Mouse (Mus musculus) lung, postnatal 0 days (tissue): Measurements from ENCODE around the gene Spry1. TPM values are rescaled to one million over a fixed set of nuclear protein-coding genes. Genes with fewer than 3 reads are reported as not detected.
A peak's percentile ranks its signal among the peaks of the same experiment; 100 is the strongest.

Experiments used
- ATAC-seq: fragments of 200-750 bp; cut with Nextera tagmentation; 2 replicates; pipeline ENCODE4 v1.8.0; 2017; ENCODE audit warnings: moderate library complexity
- DNase-seq: peaks from one replicate; pipeline ENCODE4 v3.0.0-alpha.2; 2016; ENCODE audit warnings: low spot score
- H3K27ac ChIP-seq: fragments of 300-500 bp; sonication (generic); 2 replicates; pipeline ENCODE4 v1.5.1; 2014; ENCODE audit warnings: antibody characterized with exemption, mild to moderate bottlenecking, low read length, mixed read lengths
- H3K27me3 ChIP-seq: fragments of 300-500 bp; sonication (generic); replicated peaks from 2 replicates; pipeline ENCODE4 v1.6.1; 2014; ENCODE audit warnings: low read length, mixed read lengths; ENCODE audit not compliant: insufficient read depth
- H3K36me3 ChIP-seq: fragments of 300-500 bp; sonication (generic); 2 replicates; pipeline ENCODE4 v1.6.1; 2014; ENCODE audit warnings: low read length, mixed read lengths; ENCODE audit not compliant: insufficient read depth
- H3K4me1 ChIP-seq: fragments of 300-500 bp; sonication (generic); 2 replicates; pipeline ENCODE4 v1.6.1; 2014; ENCODE audit warnings: antibody characterized with exemption, low read depth, low read length, mixed read lengths; ENCODE audit not compliant: insufficient read depth
- H3K4me2 ChIP-seq: fragments of 300-500 bp; sonication (generic); replicated peaks from 2 replicates; pipeline ENCODE4 v1.6.1; 2014; ENCODE audit warnings: low read depth, mild to moderate bottlenecking, low read length, moderate library complexity, mixed read lengths
- H3K4me3 ChIP-seq: fragments of 300-500 bp; sonication (generic); 2 replicates; pipeline ENCODE4 v1.5.1; 2014; ENCODE audit warnings: low read depth, low read length
- H3K9ac ChIP-seq: fragments of 300-500 bp; sonication (generic); replicated peaks from 2 replicates; pipeline ENCODE4 v1.6.1; 2014; ENCODE audit warnings: low read depth, mild to moderate bottlenecking
- H3K9me3 ChIP-seq: fragments of 300-500 bp; sonication (generic); 2 replicates; pipeline ENCODE4 v1.6.1; 2016; ENCODE audit warnings: low read length, mixed read lengths
- CTCF ChIP-seq: IDR thresholded peaks from 2 replicates; pipeline ENCODE4 v1.5.1; 2016; ENCODE audit warnings: antibody characterized with exemption, mild to moderate bottlenecking
- EP300 ChIP-seq: IDR thresholded peaks from 2 replicates; pipeline ENCODE4 v1.6.1; 2016; ENCODE audit warnings: antibody characterized with exemption, mild to moderate bottlenecking, control low read depth
- WGBS: fragments of 180-500 bp; shearing (Covaris S2); extraction: QIAGEN DNeasy Blood & Tissue Kit; methylation state at CpG from one replicate; pipeline ENCODE4 v1.1.7; 2014; 5-methylcytosine and 5-hydroxymethylcytosine counted together
- polyA plus RNA-seq: library from polyadenylated mRNA; unstranded; fragments of >200 nt; fragmentation: Nextera tagmentation; extraction: Ambion mirVana; gene quantifications from 2 replicates; pipeline ENCODE4 v1.2.1, GENCODE M21; 2015

The Spry1 gene
- polyA plus RNA-seq, 1 experiment from 2014 or later, result 23.3 TPM

GRCm38 (mm10) chr3:37645061-37645460 is 5.3 kb downstream of the Spry1 start:
- TF ChIP-seq CTCF (no peak), EP300 (no peak)
- ATAC-seq, result no peak
- no peak for DNase-seq
- peaks cover 12% of the 10 kb centered on the region; the same call in 1 of the 2 replicates for H3K4me1 ChIP-seq
- H3K4me2 ChIP-seq, result peak overlapping the region; percentile 15; the same call in 1 of the 2 replicates
- H3K9me3 ChIP-seq, result no peaks in the 10 kb centered on the region
- no peaks in the 10 kb centered on the region for H3K27me3 ChIP-seq
- peaks cover 19% of the 10 kb centered on the region for H3K36me3 ChIP-seq
- WGBS, result 57% methylated on average over 6 of the region's 6 CpGs
- H3K27ac ChIP-seq, result peak overlapping the region; percentile 26; the same call in 1 of the 2 replicates
- no peak overlapping the region for H3K9ac ChIP-seq
- no peak overlapping the region for H3K4me3 ChIP-seq

DNA sequence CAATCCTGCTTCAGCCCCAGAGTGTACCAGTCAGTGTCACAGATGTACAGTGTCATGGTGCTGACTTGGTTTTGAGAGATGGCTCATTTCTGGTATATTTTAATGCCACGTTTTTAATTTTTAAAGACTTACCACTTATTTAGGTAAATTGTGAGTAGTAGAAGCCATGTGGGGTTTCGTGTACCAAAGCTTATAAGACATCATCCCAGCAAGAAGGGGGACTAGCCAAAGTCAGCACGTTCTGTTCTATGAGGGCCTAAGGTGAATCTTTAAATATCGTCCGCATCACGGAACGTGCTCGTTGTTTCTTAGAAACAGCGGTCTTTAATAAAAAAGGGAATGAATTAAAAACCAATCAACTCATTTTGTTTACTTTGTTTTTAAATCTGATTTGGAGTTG is 6.5 kb downstream of the Spry1 start:
- 89% methylated on average over 9 of the region's 9 CpGs for WGBS
- H3K9ac ChIP-seq, result no peak overlapping the region
- TF ChIP-seq CTCF (no peak), EP300 (no peak)
- peaks cover 12% of the 10 kb centered on the region; the same call in 1 of the 2 replicates for H3K4me1 ChIP-seq
- no peak overlapping the region for H3K27ac ChIP-seq
- DNase-seq, result no peak
- H3K36me3 ChIP-seq, result peaks cover 19% of the 10 kb centered on the region
- no peak for ATAC-seq
- H3K9me3 ChIP-seq, result no peaks in the 10 kb centered on the region
- H3K27me3 ChIP-seq, result no peaks in the 10 kb centered on the region
- no peak overlapping the region for H3K4me3 ChIP-seq
- no peak overlapping the region for H3K4me2 ChIP-seq

DNA sequence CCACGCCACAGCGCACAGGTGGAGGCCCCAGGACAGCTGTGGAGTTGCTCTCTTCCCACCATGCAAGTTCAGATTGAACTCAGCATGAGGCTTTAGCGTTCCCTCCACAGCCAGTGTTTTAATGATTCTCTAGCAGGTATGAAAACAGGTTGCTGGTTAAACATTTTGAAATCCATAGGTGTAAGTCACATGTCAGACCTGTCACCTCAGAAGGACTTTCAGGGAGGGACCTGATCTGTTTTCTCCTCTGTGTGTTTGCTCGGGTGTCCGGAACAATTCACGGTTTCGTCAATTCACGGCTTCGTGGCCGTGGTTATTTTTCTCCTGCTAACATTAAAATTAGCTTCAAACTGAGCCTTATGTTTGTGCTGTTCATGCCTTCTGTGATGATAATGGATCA is 7.5 kb downstream of the Spry1 start:
- DNase-seq, result peak; percentile 16
- Histone ChIP-seq H3K36me3 (peaks cover 19% of the 10 kb centered on the region), H3K27ac (no peak overlapping the region), H3K4me3 (no peak overlapping the region), H3K4me1 (peaks cover 12% of the 10 kb centered on the region; the same call in 1 of the 2 replicates), H3K27me3 (no peaks in the 10 kb centered on the region), H3K9ac (no peak overlapping the region), H3K9me3 (no peaks in the 10 kb centered on the region), H3K4me2 (no peak overlapping the region)
- no peak for TF ChIP-seq CTCF
- no peak for TF ChIP-seq EP300
- no peak for ATAC-seq
- WGBS, result 58% methylated on average over 10 of the region's 10 CpGs

DNA sequence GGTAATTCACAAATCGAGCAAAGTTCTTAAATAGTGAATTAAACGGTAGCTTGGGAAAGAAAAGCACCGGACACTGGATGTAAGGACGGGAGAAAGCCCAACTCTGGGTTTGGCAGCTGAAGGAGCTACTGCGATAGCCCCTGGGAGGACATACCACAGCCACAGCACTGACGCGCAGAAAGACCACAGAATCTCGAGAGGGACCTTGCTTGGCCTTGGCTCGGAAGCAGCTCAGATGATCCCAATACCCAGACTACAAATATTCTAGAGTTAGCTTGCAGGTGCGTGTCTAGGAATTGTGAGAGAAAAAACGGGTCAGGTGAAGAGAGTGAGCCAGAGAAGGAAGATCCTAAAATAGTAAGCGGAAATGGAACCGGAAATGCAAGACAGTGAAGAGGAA is 8.5 kb downstream of the Spry1 start:
- Histone ChIP-seq H3K27ac (no peak overlapping the region), H3K4me1 (peaks cover 11% of the 10 kb centered on the region; the same call in 1 of the 2 replicates), H3K9me3 (no peaks in the 10 kb centered on the region), H3K4me2 (no peak overlapping the region), H3K36me3 (peaks cover 11% of the 10 kb centered on the region), H3K27me3 (no peaks in the 10 kb centered on the region), H3K4me3 (no peak overlapping the region), H3K9ac (no peak overlapping the region)
- TF ChIP-seq EP300 (no peak), CTCF (no peak)
- 61% methylated on average over 13 of the region's 13 CpGs for WGBS
- ATAC-seq (no peak), DNase-seq (peak; percentile 13)

DNA sequence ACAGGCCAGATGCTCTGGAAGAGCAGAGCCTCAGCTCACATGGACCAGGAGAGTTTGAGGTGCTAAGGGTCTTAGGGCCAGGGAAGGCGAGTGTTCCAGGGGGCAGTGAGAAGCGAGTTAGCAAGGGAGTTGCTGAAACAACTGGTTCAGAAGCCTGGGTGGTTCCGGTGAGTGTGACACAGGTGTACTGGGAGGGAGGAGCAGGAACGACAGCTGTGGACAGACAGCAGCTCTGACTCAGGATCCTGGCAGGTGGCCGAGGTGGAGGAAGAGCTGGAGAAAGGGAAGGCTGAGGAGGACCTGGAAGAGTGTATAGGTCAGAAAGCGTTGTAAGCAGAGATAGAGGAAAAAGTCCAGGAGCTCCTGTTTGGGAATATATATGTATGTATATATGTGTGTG is 9.5 kb downstream of the Spry1 start:
- no peak overlapping the region for H3K4me3 ChIP-seq
- WGBS, result 75% methylated on average over 6 of the region's 6 CpGs
- no peak overlapping the region for H3K4me2 ChIP-seq
- H3K9me3 ChIP-seq, result no peaks in the 10 kb centered on the region
- DNase-seq, result peak; percentile 33
- no peak overlapping the region for H3K27ac ChIP-seq
- H3K27me3 ChIP-seq, result no peaks in the 10 kb centered on the region
- ATAC-seq, result no peak
- H3K4me1 ChIP-seq, result peaks cover 8% of the 10 kb centered on the region; the same call in 1 of the 2 replicates
- no peak overlapping the region for H3K9ac ChIP-seq
- TF ChIP-seq EP300, result no peak
- peaks cover 7% of the 10 kb centered on the region; the same call in 1 of the 2 replicates for H3K36me3 ChIP-seq

DNA sequence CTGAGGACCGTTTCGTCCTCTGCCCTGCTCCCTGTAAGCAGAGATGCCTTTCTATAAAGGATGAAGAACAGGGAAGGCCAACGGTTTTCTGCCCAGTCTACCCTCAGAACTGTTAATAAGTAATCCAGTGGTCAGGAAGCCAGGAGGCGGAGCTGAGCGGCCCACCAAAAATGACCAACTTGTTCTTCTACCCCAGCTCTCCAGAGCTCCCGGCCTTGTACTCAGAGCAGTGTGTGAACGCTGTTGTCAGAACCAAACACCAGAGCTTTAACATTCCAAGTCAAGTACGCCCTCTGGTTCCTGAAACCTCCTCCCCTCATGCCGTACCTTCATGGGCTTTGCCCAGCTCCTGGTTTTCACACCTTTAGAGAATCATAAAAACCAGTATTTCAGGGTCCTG is 12.8 kb downstream of the Spry1 start:
- Histone ChIP-seq H3K27ac (peak overlapping the region; percentile 66), H3K4me1 (peaks cover 15% of the 10 kb centered on the region), H3K27me3 (no peaks in the 10 kb centered on the region), H3K4me2 (no peak overlapping the region; the same call in 1 of the 2 replicates), H3K9ac (no peak overlapping the region), H3K4me3 (no peak overlapping the region), H3K36me3 (no peaks in the 10 kb centered on the region), H3K9me3 (no peaks in the 10 kb centered on the region)
- 64% methylated on average over 9 of the region's 9 CpGs for whole genome bisulfite sequencing
- DNase-seq (peak; percentile 91), ATAC-seq (peak; percentile 80)
- TF ChIP-seq CTCF (peak; percentile 10; the same call in 1 of the 2 replicates), EP300 (peak; percentile 73)
